Mouse (Mus musculus): ENCODE results near the gene Tmbim6.
A peak's percentile ranks its signal among the peaks of the same experiment; 100 is the strongest.
"Not testable (repeated sequence)": the region's sequence is repeated elsewhere in the genome, so short reads cannot be mapped to it uniquely, and the experiment has no call there.

Tmbim6 gene

GRCm38 (mm10) chr15:99382893-99383292 lies 9.8 kb upstream of the Tmbim6 start:
- DNase-seq (ENCODE audit: low read depth, low spot score): no peak

DNA sequence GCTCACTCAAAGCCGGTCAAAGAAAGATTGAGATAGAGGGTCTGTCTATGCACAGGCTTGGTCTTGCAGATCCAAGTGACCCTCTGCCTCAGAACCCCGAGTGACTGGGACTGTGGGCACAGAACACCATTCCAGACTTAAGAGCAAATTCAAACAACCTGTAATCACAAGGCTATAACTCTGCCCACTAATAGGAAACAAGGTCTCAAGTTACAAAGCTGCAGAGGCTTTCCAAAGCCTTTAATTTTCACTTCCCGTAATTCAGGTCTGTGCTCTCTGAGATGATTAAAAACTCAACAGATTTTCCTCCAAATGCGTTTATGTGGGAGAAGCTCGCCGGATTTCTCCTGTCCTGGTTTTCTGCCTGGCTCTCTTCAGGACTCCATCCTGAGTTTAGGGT lies 8.6 kb upstream of the Tmbim6 start:
- DNase-seq (ENCODE audit: low read depth, low spot score): no peak

- not testable (repeated sequence) for DNase-seq (ENCODE audit: low read depth, low spot score)
These were observed 6.6 kb upstream of the Tmbim6 start for GRCm38 (mm10) chr15:99386110-99386509.

DNA sequence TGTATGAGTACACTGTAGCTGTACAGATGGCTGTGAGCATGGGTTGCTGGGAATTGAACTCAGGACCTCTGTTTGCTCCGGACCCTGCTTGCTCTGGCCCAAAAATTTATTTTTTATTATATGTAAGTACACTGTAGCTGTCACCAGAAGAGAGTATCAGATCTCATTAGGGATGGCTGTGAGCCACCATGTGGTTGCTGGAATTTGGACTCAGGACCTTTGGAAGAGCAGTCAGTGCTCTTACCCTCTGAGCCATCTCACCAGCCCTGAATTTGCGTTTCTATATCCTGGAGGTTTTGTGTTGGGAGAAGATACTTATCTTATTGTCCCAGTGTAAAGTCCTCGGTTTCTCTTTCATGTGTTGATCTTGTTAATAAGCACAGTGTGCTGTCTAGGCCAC lies 5.9 kb upstream of the Tmbim6 start:
- no peak for DNase-seq (ENCODE audit: low read depth, low spot score)

GRCm38 (mm10) chr15:99387976-99388375 lies 4.7 kb upstream of the Tmbim6 start:
- DNase-seq (ENCODE audit: low read depth, low spot score): no peak

DNA sequence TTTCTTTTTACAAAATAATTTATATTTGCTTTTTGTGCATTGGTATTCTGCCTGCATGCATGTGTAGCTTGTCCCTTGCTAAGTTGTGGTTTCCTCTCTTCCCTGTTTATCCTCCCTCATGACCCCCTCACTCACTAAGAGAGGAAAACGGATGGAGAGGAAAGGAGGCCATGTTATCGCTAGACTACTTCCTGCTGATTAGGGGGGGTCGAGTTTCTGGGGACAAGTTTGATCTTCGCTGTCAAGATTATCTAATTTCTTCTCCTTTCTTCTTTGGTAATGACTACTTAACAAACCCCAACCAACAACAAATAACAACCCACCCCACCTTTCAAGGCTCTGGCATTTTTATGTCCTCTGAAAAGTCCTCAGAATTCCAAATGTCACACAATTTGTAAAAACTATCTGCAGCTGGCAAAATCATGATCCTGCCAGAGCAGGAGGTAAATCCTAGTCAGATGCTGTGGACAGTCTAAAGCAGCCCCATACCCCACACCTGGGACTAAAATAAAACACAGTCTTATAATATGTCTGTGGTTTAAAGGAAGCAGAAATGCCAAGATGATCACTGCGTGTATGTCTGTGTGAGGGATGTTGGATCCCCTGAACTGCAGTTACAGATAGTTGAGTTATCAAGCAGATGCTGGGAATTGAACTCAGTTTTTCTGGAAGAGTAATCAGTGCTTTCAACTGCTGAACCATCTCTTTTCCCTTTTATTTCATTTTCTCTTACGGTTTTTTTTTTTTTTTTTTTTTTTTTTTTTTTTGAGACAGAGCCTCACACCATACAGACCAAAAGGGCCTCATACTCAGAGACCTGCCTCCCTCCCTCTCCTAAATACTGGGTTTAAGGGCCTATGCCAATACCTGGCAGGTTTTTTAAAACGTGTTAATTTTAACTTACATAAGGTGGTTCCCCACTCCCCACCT lies 1.9 kb upstream of the Tmbim6 start:
- no peak for DNase-seq (ENCODE audit: low read depth, low spot score)

GRCm38 (mm10) chr15:99391975-99392374 lies 707 bp upstream of the Tmbim6 start:
- no peak for DNase-seq (ENCODE audit: low read depth, low spot score)

- no peak for DNase-seq (ENCODE audit: low read depth, low spot score)
These were observed 937 bp downstream of the Tmbim6 start for GRCm38 (mm10) chr15:99393386-99394252.

- DNase-seq (ENCODE audit: low read depth, low spot score): no peak
These were observed 3.8 kb downstream of the Tmbim6 start for GRCm38 (mm10) chr15:99396462-99396861.

DNA sequence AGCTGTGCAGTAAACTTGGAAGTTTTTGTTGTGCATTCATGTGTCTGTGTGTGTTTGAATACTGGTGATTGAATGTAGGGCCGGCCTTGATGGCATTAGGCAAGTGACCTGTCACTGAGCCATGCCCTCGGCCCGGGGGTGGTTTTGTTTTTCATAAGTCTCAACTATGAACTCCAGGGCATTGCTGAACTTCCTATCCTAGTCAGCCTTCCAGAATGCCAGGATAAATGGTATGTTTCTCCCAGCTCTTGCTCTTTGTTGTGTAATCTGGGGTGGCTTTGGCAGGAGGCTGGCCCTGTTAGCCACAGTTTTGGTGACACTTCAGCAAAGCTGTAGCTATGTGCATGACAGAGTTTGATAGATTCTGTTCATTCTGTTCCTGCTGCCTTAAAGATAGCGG lies 4.2 kb downstream of the Tmbim6 start:
- no peak for DNase-seq (ENCODE audit: low read depth, low spot score)

DNA sequence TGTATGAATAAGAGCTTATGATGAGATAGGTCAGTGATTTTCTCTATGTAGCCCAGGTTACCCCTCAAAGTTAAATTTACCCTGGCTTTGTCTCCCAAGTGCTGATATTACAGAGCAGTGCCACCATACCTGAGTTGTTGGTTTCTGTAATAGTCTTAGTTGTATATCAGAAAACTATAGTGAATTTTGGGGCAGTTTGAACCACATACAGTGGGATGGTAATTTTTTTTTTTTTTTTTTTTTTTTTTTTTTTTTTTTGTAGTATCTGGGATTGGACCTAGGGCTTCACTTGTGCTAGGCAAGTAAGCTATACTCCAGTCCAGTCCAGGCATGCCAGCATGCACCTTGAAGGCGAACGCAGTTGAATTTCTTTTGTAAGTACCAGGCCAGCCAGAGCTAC lies 4.9 kb downstream of the Tmbim6 start:
- no peak for DNase-seq (ENCODE audit: low read depth, low spot score)

DNA sequence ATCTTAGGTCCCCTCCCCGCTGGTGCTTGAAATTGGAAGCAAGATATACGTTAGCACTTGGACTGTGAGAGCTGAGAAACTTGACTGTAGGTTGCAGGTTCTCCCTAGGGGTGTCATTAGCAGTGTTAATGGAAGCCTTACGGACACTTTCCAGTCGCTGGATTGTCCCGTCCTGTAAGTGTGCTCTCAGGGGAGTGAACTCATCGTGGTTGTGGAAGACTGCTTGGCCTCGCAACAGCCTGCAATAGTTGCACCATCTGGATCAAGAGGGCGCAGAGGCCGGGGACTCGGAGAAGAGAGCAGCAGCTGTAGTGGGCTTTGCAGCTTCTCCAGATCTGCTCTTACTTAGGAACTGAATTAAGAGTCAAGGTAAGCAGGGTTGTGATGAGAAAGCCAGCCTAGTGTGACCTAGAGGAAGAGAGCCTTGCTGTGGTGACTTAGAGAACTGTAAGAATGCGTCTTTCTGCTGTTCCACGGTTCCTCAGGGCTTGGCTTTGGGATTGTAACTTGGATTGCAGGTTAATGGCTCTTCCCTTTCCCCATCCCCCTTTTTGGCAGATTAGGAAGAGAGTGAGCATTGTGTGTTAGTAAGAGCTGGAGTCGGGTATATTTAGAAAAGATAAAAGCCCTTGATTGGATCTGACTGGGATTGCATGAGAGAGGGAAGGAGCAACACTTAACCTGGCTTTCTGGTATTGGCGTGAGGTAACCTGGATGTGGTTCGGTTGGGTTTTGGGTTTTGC lies 7.0 kb downstream of the Tmbim6 start:
- DNase-seq (ENCODE audit: low read depth, low spot score): no peak

DNA sequence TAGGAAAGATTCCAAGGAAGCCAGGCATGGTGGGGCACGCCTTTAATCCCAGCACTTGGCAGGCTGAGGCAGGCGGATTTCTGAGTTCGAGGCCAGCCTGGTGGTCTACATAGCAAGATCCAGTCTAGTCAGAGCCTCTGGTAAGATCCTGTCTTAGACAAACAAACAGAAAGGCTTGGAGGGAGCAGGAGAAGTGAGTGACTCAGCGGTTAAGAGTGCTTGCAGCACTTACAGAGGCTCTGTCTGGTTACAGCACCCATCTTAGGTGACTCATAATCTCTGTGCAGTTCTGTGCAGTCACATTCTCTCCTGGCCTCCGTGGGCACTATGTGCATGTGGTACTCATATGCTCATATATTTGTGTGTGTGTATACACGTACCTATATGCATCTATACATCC lies 7.9 kb downstream of the Tmbim6 start:
- no peak for DNase-seq (ENCODE audit: low read depth, low spot score)

GRCm38 (mm10) chr15:99403159-99403889 lies 10.6 kb downstream of the Tmbim6 start:
- DNase-seq (ENCODE audit: low read depth, low spot score): no peak

GRCm38 (mm10) chr15:99405150-99405549 lies 12.5 kb downstream of the Tmbim6 start:
- DNase-seq (ENCODE audit: low read depth, low spot score): no peak

- DNase-seq (ENCODE audit: low read depth, low spot score): no peak
These were observed 14.4 kb downstream of the Tmbim6 start for GRCm38 (mm10) chr15:99406986-99407570.

DNA sequence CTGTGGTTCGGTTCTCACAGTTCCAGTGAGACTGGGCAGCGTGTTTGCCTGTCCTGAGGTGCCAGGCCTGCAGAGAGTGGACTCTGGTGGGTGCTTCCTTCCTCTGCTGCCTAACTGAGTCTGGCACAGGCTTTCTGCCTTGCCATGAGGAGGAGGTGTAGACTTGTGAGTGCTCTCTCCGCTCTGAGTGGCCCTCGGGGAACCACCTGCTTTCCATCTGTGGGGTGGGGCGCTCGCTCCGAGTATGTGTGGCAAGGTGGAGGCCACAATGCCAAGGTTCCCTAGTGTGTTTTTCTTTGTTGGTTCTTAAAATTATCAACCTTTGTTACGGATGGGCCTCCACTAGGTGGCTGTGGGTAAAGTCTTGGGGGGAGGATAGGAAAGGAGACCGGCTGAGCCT lies 16.2 kb downstream of the Tmbim6 start:
- no peak for DNase-seq (ENCODE audit: low read depth, low spot score)

GRCm38 (mm10) chr15:99411747-99412146 lies 19.1 kb downstream of the Tmbim6 start:
- DNase-seq (ENCODE audit: low read depth, low spot score): peak; percentile 68

DNA sequence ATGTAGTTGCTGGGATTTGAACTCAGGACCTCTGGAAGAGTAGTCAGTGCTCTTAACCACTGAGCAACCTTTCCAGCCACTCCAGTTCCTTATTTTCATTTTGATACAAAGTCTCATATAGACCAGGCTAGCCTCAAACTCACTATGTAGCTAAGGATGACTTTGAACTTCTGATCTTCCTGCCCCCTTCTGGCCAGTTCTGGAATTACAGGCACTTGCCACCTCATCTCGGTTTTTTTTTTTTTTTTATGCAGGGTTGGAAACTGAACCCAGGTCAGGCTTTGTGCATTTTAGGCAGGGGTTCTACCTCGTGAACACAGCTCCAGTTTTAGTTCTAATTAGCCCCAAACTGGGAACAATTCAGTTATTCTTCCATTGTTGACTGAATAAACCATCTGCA lies 23.1 kb downstream of the Tmbim6 start:
- DNase-seq (ENCODE audit: low read depth, low spot score): no peak

DNA sequence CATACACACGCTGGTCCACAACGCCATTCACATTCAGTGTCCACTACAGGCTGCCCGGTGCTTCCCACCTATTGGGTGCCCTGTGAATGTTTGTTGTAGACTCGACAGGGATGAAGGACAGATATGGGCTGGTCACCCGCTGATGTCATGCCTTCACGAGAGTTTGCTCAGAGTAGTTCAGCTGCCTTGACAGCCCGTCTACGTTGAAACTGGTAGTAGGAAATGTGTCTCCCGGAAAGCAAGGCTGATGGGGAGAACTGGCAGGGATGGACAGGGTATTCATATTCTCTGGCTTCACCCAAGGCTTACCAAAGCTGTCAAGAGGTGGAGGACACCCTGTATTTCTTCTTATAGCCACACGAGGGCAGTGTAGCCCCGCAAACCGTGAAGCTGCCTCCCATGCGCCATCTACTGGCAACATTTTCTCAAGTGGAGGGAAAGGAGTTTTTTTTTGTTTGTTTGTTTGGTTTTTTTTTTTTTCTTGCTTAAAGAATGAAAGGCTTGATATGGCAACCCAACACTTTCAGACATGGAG lies 23.7 kb downstream of the Tmbim6 start:
- DNase-seq (ENCODE audit: low read depth, low spot score): peak; percentile 50

GRCm38 (mm10) chr15:99416957-99417356 lies 24.3 kb downstream of the Tmbim6 start:
- DNase-seq (ENCODE audit: low read depth, low spot score): no peak

All from telencephalon, adult 2 months (tissue).